Mouse (Mus musculus) kidney, adult 2 months (tissue): ENCODE measurements at regions not wholly inside any gene's neighbourhood (a gene's known extent, or its start where the extent isn't known, plus 50 kb on each side); places are given as distances from the start of the nearest gene placed in this dataset.

Experiments
- CTCF ChIP-seq: fragments of 200-500 bp; conservative IDR thresholded peaks from 2 replicates; pipeline ENCODE4 v1.5.1; 2011; ENCODE audit warnings: low read depth, mild to moderate bottlenecking, control low read depth, low read length, moderate library complexity, mixed read lengths; ENCODE audit not compliant: insufficient read depth, insufficient read length
- POLR2A ChIP-seq: fragments of 200-500 bp; IDR thresholded peaks from one replicate; pipeline ENCODE4 v1.6.1; 2011; ENCODE audit warnings: low read depth, low read length, control low read depth

DNA sequence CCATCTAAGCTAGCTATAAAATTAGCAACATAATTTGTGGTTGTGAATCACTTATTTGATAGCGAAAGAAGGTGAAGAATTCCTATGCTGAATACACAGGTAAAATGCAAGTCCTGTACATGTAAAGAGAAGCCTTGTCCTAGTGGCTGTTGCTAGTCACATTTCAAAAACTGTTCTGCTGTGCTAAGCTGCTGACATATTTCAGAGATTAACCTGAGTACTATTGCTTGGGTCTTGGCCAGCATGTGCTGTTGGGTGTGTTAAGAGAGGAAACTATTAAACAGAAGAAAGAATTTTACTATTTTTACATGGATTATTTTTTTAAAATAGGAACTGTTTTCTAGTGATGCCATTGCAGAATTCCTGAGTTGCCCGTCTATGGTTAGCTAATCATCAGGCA, 689.3 kb downstream of the Inhba start:
- TF ChIP-seq CTCF: no peak
- TF ChIP-seq POLR2A: no peak
